In the genomic region with DNA sequence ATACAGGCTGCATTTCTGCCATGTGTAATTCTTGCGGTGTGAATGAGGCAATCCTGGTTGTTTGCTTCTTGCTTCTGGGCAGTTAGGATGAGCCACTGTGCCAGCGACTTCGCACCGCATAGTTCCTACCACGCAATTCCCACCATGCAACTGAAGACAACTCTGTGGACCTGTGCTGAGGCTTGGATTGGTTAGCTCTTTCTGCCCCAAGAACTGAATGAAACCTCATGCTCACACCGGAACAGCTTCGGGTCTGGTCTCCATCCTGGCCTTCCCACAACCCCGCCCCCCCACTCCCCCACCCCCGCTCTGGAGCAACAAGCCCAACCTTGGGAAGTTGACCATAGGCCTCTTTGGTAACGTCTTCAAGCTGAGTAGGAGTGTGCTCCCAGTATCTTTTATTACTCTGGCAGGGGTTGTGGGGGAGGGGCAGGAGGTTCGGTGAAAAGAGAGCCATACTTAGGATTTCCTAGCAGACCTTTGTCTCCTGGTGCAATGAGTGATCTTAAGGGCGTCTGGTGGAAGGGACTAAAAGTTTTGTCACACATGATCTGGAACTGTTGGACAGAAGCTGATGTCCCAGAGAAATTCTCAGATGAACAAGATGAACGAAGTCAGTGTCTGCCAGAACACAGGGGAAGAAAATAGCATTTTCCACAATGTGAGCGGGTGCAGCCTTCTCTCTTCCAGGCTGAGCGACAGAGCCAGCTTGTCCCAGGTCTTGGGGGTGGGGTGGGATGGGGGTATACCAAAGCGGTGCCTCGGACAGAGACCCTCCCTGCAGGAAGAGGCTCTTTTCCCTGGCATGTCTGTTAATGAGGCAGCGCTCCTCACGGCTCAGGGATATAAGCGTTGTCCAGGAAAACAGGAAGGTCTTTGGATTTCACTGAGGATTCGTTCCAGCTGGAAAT, we compare ENCODE assay signal across 7 mouse cellular contexts. TPM values are rescaled to one million over a fixed set of nuclear protein-coding genes. Genes with fewer than 3 reads are reported as not detected.
DNase-seq lines count a peak whose midpoint lies in the region; ATAC-seq and TF ChIP-seq lines count a peak whose summit lies in the region.

No protein-coding gene starts in this region.

- no peak for ATAC-seq in forebrain, embryonic 15.5 days (replicated peaks)
- no peak for ATAC-seq in hindbrain, embryonic 15.5 days (ENCODE audit: low FRiP score, low read depth)
- peak; percentile 26; the same call in 1 of the 2 replicates for ATAC-seq in liver, embryonic 11.5 days (replicated peaks; ENCODE audit: low FRiP score)

- no peaks in the 10 kb centered on the region for H3K9me3 ChIP-seq in forebrain, embryonic 15.5 days
- no peaks in the 10 kb centered on the region for H3K9me3 ChIP-seq in hindbrain, embryonic 15.5 days
- no peaks in the 10 kb centered on the region for H3K9me3 ChIP-seq in liver, embryonic 11.5 days (ENCODE audit: control insufficient read depth, low read length)

- H3K36me3 ChIP-seq in C2C12 (ENCODE audit: control insufficient read depth, insufficient read depth): no peaks in the 10 kb centered on the region
- no peaks in the 10 kb centered on the region for H3K36me3 ChIP-seq in forebrain, embryonic 15.5 days
- no peaks in the 10 kb centered on the region for H3K36me3 ChIP-seq in hindbrain, embryonic 15.5 days
- H3K36me3 ChIP-seq in liver, embryonic 11.5 days (ENCODE audit: control insufficient read depth, insufficient read depth, low read length): no peaks in the 10 kb centered on the region
- no peaks in the 10 kb centered on the region for H3K36me3 ChIP-seq in thymus, adult 2 months (ENCODE audit: control insufficient read depth, insufficient read depth, low read length)

- H3K79me3 ChIP-seq in C2C12 (ENCODE audit: low read depth): no peaks in the 10 kb centered on the region

- peak; percentile 65 for DNase-seq in R1 (ENCODE audit: low read depth, low spot score)
- DNase-seq in liver, embryonic 11.5 days (ENCODE audit: low spot score): no peak
- DNase-seq in ovary, adult 18-20 months (ENCODE audit: low spot score): peak; percentile 16
- no peak for DNase-seq in thymus, adult 2 months

- no peak for TF ChIP-seq CTCF in C2C12 (IDR thresholded peaks at IDR 0.05; ENCODE audit: control insufficient read depth, insufficient read depth, insufficient read length)
- TF ChIP-seq CTCF in thymus, adult 2 months (IDR thresholded peaks at IDR 0.05; ENCODE audit: borderline replicate concordance, control insufficient read depth, extremely low read depth, insufficient read depth, low read length, poor library complexity): no peak

- WGBS in forebrain, embryonic 15.5 days: 45% methylated on average over 21 of the region's 21 CpGs
- WGBS in hindbrain, embryonic 15.5 days: 43% methylated on average over 21 of the region's 21 CpGs
- 36% methylated on average over 21 of the region's 21 CpGs for WGBS in liver, embryonic 11.5 days
- WGBS in thymus, adult 2 months: 77% methylated on average over 21 of the region's 21 CpGs

- H3K27ac ChIP-seq in forebrain, embryonic 15.5 days (replicated peaks): no peak overlapping the region
- no peak overlapping the region for H3K27ac ChIP-seq in hindbrain, embryonic 15.5 days (replicated peaks)
- H3K27ac ChIP-seq in liver, embryonic 11.5 days (ENCODE audit: low read depth, low read length): no peak overlapping the region
- no peak overlapping the region for H3K27ac ChIP-seq in thymus, adult 2 months (ENCODE audit: control insufficient read depth, insufficient read depth, low read length)

- no peak overlapping the region for H3K4me3 ChIP-seq in C2C12 (ENCODE audit: insufficient read depth, poor library complexity, severe bottlenecking)
- H3K4me3 ChIP-seq in forebrain, embryonic 15.5 days: no peak overlapping the region
- H3K4me3 ChIP-seq in hindbrain, embryonic 15.5 days: peak overlapping the region; percentile 6; the same call in 1 of the 2 replicates
- peak overlapping the region; percentile 20; the same call in 1 of the 2 replicates for H3K4me3 ChIP-seq in liver, embryonic 11.5 days (ENCODE audit: low read depth, low read length)
- H3K4me3 ChIP-seq in thymus, adult 2 months (ENCODE audit: control insufficient read depth, insufficient read depth, low read length): no peak overlapping the region

- H3K9ac ChIP-seq in forebrain, embryonic 15.5 days (replicated peaks): no peak overlapping the region
- no peak overlapping the region for H3K9ac ChIP-seq in hindbrain, embryonic 15.5 days
- 0 out of 2 replicates have a peak overlapping the region, but pooled peaks have one; percentile 30 for H3K9ac ChIP-seq in liver, embryonic 11.5 days (ENCODE audit: low read depth, low read length)

- peaks cover 5% of the 10 kb centered on the region for H3K4me1 ChIP-seq in forebrain, embryonic 15.5 days
- H3K4me1 ChIP-seq in hindbrain, embryonic 15.5 days (replicated peaks): 0 out of 2 replicates have a peak, but pooled peaks cover 5% of the 10 kb centered on the region
- H3K4me1 ChIP-seq in liver, embryonic 11.5 days (replicated peaks; ENCODE audit: control insufficient read depth, insufficient read depth, low read length): 0 out of 2 replicates have a peak, but pooled peaks cover 2% of the 10 kb centered on the region
- no peaks in the 10 kb centered on the region for H3K4me1 ChIP-seq in thymus, adult 2 months (replicated peaks; ENCODE audit: control insufficient read depth, insufficient read depth, low read length)

- no peaks in the 10 kb centered on the region for H3K79me2 ChIP-seq in C2C12 (ENCODE audit: control insufficient read depth, insufficient read depth)

- H3K27me3 ChIP-seq in C2C12 (ENCODE audit: control insufficient read depth, insufficient read depth, insufficient read length): no peaks in the 10 kb centered on the region
- no peaks in the 10 kb centered on the region for H3K27me3 ChIP-seq in forebrain, embryonic 15.5 days
- H3K27me3 ChIP-seq in hindbrain, embryonic 15.5 days: no peaks in the 10 kb centered on the region
- no peaks in the 10 kb centered on the region for H3K27me3 ChIP-seq in liver, embryonic 11.5 days (replicated peaks; ENCODE audit: control insufficient read depth, insufficient read depth, low read length)
- no peaks in the 10 kb centered on the region for H3K27me3 ChIP-seq in thymus, adult 2 months (ENCODE audit: control insufficient read depth, insufficient read depth, low read length)

- peak overlapping the region; percentile 21 for H3K4me2 ChIP-seq in forebrain, embryonic 15.5 days (replicated peaks)
- peak overlapping the region; percentile 43 for H3K4me2 ChIP-seq in hindbrain, embryonic 15.5 days
- peak overlapping the region; percentile 38 for H3K4me2 ChIP-seq in liver, embryonic 11.5 days

- no peak for TF ChIP-seq POLR2A in thymus, adult 2 months (IDR thresholded peaks at IDR 0.05; ENCODE audit: control insufficient read depth, extremely low read depth, insufficient read depth, low read length, poor library complexity)

- peak overlapping the region; percentile 16 for H3ac ChIP-seq in C2C12 (ENCODE audit: control insufficient read depth, insufficient read length, low read depth)

TF ChIP-seq in C2C12, 6 proteins besides CTCF, POLR2A, EP300 and RAD21:
- TF ChIP-seq CEBPB (IDR thresholded peaks at IDR 0.05; ENCODE audit: low read depth): peak; percentile 48
- TF ChIP-seq USF1 (IDR thresholded peaks at IDR 0.05; ENCODE audit: low read depth): no peak

RNA-seq across cellular contexts. Expression of a gene that starts 32.1 kb away (rescaled TPM):
- 9.8 TPM for polyA plus RNA-seq in C2C12 (2012; fragmentation: generic; extraction: Trizol)
- 7.1 and 8.7 TPM in 2 replicates for polyA plus RNA-seq in forebrain, embryonic 15.5 days (2015; fragmentation: Nextera tagmentation; extraction: Ambion mirVana)
- polyA plus RNA-seq in hindbrain, embryonic 15.5 days (2015; fragmentation: Nextera tagmentation; extraction: Ambion mirVana): 5.5 and 5.7 TPM in 2 replicates
- 16.5 and 17.3 TPM in 2 replicates for polyA plus RNA-seq in liver, embryonic 11.5 days (2014; fragmentation: Nextera tagmentation; extraction: Ambion mirVana)
- polyA plus RNA-seq in thymus, adult 2 months (2012; rRNA removed): 3.2 and 4.6 TPM in 2 replicates

RNA-seq across cellular contexts. Expression of a gene that starts 34.1 kb away (rescaled TPM):
- polyA plus RNA-seq in C2C12 (2012; fragmentation: generic; extraction: Trizol): 9.2 TPM
- 14.8 and 15.8 TPM in 2 replicates for polyA plus RNA-seq in forebrain, embryonic 15.5 days (2015; fragmentation: Nextera tagmentation; extraction: Ambion mirVana)
- polyA plus RNA-seq in hindbrain, embryonic 15.5 days (2015; fragmentation: Nextera tagmentation; extraction: Ambion mirVana): 12.2 and 13.3 TPM in 2 replicates
- polyA plus RNA-seq in liver, embryonic 11.5 days (2014; fragmentation: Nextera tagmentation; extraction: Ambion mirVana): 21.0 and 23.6 TPM in 2 replicates
- polyA plus RNA-seq in thymus, adult 2 months (2012; rRNA removed): 64.9 and 71.0 TPM in 2 replicates

Comparison
In these comparisons a context has a peak if more than half of its experiments do, and no peak if none do; other contexts are left out.
1. H3K4me3 ChIP-seq: peak in hindbrain, embryonic 15.5 days (single experiment) and liver, embryonic 11.5 days (single experiment); none in C2C12 (single experiment), forebrain, embryonic 15.5 days (single experiment) and thymus, adult 2 months (single experiment).
2. DNase-seq: peak in R1 (single experiment) and ovary, adult 18-20 months (single experiment); none in liver, embryonic 11.5 days (single experiment) and thymus, adult 2 months (single experiment).
3. Peak in every context shown above with its lines, with median percentiles within 50 percentile points of each other: H3K4me2 ChIP-seq.